Mouse (Mus musculus): ENCODE measurements around the gene Fbxo46. TPM values are rescaled to one million over a fixed set of nuclear protein-coding genes. Genes with fewer than 3 reads are reported as not detected.
A peak's percentile ranks its signal among the peaks of the same experiment; 100 is the strongest.

Fbxo46 gene
- total and polyA plus RNA-seq, 3 experiments = 4.0 to 11.6 (median 6.1) TPM

DNA sequence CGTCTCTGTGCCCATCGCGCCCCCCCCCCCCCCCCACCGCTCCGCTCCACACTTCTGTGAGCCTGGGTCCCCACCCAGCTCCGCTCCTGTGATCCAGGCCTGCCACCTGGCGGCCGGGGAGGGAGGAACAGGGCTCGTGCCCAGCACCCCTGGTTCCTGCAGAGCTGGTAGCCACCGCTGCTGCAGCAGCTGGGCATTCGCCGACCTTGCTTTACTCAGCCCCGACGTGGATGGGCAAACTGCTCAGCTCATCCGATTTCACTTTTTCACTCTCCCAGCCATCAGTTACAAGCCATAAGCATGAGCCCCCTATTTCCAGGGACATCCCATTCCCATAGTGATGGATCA lies 26.5 kb upstream of the Fbxo46 start:
- H3K27me3 ChIP-seq (replicated peaks) = peaks cover 82% of the 10 kb centered on the region
- peak overlapping the region; percentile 76 for H3K4me2 ChIP-seq (ENCODE audit: insufficient read depth, low read depth, poor library complexity, severe bottlenecking)
- peak overlapping the region; percentile 1; the same call in 1 of the 2 replicates for H3K9ac ChIP-seq (ENCODE audit: insufficient read depth, low read depth)
- peaks cover 5 to 28% of the 10 kb centered on the region in 2 experiments; a peak in 3 of 4 replicates for H3K4me1 ChIP-seq (ENCODE audit: control insufficient read depth in 1 of 2, insufficient read depth in 2 of 2)
- DNase-seq (ENCODE audit: extremely low read depth) = peak; percentile 72
- in situ Hi-C loops (cut with MboI; ENCODE audit: low pct_ligation_motif_present, low pct_unique_long_range_greater_than_20kb, low sequenced_read_pairs) (no loop called here), dilution Hi-C loops (cut with MboI; ENCODE audit: extremely low pct_ligation_motif_present, extremely low pct_unique_long_range_greater_than_20kb, low sequenced_read_pairs) (no loop called here)
- H3K79me2 ChIP-seq (replicated peaks; ENCODE audit: control insufficient read depth, extremely low read depth, insufficient read depth, poor library complexity, severe bottlenecking) = no peaks in the 10 kb centered on the region
- TF ChIP-seq BHLHE40 (IDR thresholded peaks at IDR 0.05; ENCODE audit: low read depth, low read length) = peak; percentile 74
- TF ChIP-seq EP300 (IDR thresholded peaks at IDR 0.05; ENCODE audit: low read length) = no peak
- TF ChIP-seq TCF12 (IDR thresholded peaks at IDR 0.05; ENCODE audit: low read depth, low read length) = 0 out of 2 replicates have a peak, but pooled peaks have one; percentile 34
- TF ChIP-seq SMC3 (IDR thresholded peaks at IDR 0.05; ENCODE audit: low read depth, low read length) = peak; percentile 86
- no peak for TF ChIP-seq POLR2A (IDR thresholded peaks at IDR 0.05; ENCODE audit: low read depth, low read length)
- peak; percentile 85 for TF ChIP-seq RAD21 (IDR thresholded peaks at IDR 0.05; ENCODE audit: low read depth, low read length)
- TF ChIP-seq UBTF (IDR thresholded peaks at IDR 0.05; ENCODE audit: low read depth, low read length) = no peak
- no peak for TF ChIP-seq HCFC1 (IDR thresholded peaks at IDR 0.05; ENCODE audit: low read depth, low read length)
- TF ChIP-seq ELF1 (IDR thresholded peaks at IDR 0.05; ENCODE audit: low read depth, low read length) = 0 out of 2 replicates have a peak, but pooled peaks have one; percentile 14
- TF ChIP-seq CHD2 (IDR thresholded peaks at IDR 0.05; ENCODE audit: low read length) = no peak
- TF ChIP-seq MAZ (IDR thresholded peaks at IDR 0.05; ENCODE audit: low read depth, low read length) = peak; percentile 73
- TF ChIP-seq ETS1 (conservative IDR thresholded peaks at IDR 0.05; ENCODE audit: low read depth, low read length) = no peak
- peak; percentile 65; the same call in 1 of the 2 replicates for TF ChIP-seq MXI1 (IDR thresholded peaks at IDR 0.05; ENCODE audit: low read depth, low read length)
- peak; percentile 47 for TF ChIP-seq ZC3H11A (IDR thresholded peaks at IDR 0.05; ENCODE audit: low read depth, low read length)
- TF ChIP-seq MAX (IDR thresholded peaks at IDR 0.05; ENCODE audit: low read length) = peak; percentile 21; the same call in 1 of the 2 replicates
- TF ChIP-seq CTCF (conservative IDR thresholded peaks at IDR 0.05 in 1 of 2, IDR thresholded peaks at IDR 0.05 in 1 of 2; ENCODE audit: low read depth in 2 of 2, low read length in 2 of 2) = peak in 1 of 2 experiments; percentile 96; a peak in 2 of 4 replicates
- TF ChIP-seq IRF4 (IDR thresholded peaks at IDR 0.05; ENCODE audit: low read depth, low read length) = peak; percentile 52; the same call in 1 of the 2 replicates
- H3K4me3 ChIP-seq (replicated peaks in 1 of 3; ENCODE audit: low read depth in 2 of 3, low read length in 2 of 3, poor library complexity in 1 of 3) = peak overlapping the region; percentile 48 to 67 (median 62)
- H3K9me3 ChIP-seq (replicated peaks; ENCODE audit: low read length) = no peaks in the 10 kb centered on the region
- H3K27ac ChIP-seq (ENCODE audit: insufficient read depth, low read depth) = no peak overlapping the region
- no peaks in the 10 kb centered on the region for H3K36me3 ChIP-seq (replicated peaks in 1 of 2; ENCODE audit: control insufficient read depth in 1 of 2, insufficient read depth in 1 of 2, low read length in 1 of 2)

DNA sequence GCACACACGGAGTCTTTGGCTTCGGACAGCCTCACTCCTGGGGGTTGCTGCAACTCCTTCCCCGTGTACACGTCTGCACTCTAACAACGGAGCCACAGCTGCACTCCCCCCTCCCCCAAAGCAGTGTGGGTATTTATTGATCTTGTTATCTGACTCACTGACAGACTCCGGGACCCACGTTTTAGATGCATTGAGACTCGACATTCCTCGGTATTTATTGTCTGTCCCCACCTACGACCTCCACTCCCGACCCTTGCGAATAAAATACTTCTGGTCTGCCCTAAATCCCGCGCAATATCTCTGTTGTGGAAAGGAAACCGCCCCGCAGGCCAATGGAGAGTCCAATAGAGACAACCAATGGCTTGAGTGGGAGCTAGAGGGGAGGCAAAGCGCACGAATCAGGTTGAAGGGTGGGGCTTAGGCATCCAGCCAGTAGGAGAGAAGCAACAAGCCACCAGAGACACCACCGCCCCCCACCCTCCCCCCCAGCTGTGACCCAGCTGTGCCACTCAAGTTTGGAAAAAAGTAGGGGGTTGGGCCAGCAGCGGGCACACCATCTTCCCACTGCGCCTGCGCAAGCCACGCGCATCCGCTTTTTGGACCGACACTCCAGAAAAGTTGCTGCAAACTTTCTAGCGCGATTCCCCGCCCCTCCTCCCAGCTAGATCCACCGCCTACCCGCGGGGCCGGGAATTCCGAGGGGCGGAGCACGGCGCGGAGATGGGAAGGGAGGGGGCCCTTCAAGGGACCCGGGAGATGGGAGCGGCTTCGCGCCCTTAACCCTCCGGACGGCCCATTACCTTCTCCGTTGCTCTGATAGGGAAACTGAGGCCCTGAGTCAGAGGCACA lies 25.9 kb upstream of the Fbxo46 start:
- Histone ChIP-seq H3K79me2 (replicated peaks; ENCODE audit: control insufficient read depth, extremely low read depth, insufficient read depth, poor library complexity, severe bottlenecking) (no peaks in the 10 kb centered on the region), H3K4me2 (ENCODE audit: insufficient read depth, low read depth, poor library complexity, severe bottlenecking) (peak overlapping the region; percentile 76), H3K27me3 (replicated peaks) (peaks cover 80% of the 10 kb centered on the region), H3K4me1 (ENCODE audit: control insufficient read depth in 1 of 2, insufficient read depth in 2 of 2) (peaks cover 5 to 26% of the 10 kb centered on the region in 2 experiments; a peak in 3 of 4 replicates), H3K9me3 (replicated peaks; ENCODE audit: low read length) (no peaks in the 10 kb centered on the region), H3K36me3 (replicated peaks in 1 of 2; ENCODE audit: control insufficient read depth in 1 of 2, insufficient read depth in 1 of 2, low read length in 1 of 2) (no peaks in the 10 kb centered on the region), H3K9ac (ENCODE audit: insufficient read depth, low read depth) (peak overlapping the region; percentile 87), H3K4me3 (replicated peaks in 1 of 3; ENCODE audit: low read depth in 2 of 3, low read length in 2 of 3, poor library complexity in 1 of 3) (peak overlapping the region; percentile 65 to 73 (median 72)), H3K27ac (ENCODE audit: insufficient read depth, low read depth) (peak overlapping the region; percentile 44; the same call in 1 of the 2 replicates)
- in situ Hi-C loops (cut with MboI; ENCODE audit: low pct_ligation_motif_present, low pct_unique_long_range_greater_than_20kb, low sequenced_read_pairs) (no loop called here), dilution Hi-C loops (cut with MboI; ENCODE audit: extremely low pct_ligation_motif_present, extremely low pct_unique_long_range_greater_than_20kb, low sequenced_read_pairs) (no loop called here)
- peak; percentile 97 for DNase-seq (ENCODE audit: extremely low read depth)
- TF ChIP-seq USF1 (IDR thresholded peaks at IDR 0.05; ENCODE audit: low read depth, low read length) = no peak
- TF ChIP-seq BHLHE40 (IDR thresholded peaks at IDR 0.05; ENCODE audit: low read depth, low read length) = no peak
- TF ChIP-seq IRF4 (IDR thresholded peaks at IDR 0.05; ENCODE audit: low read depth, low read length) = no peak; the same call in 1 of the 2 replicates
- TF ChIP-seq SIN3A (IDR thresholded peaks at IDR 0.05; ENCODE audit: low read length) = peak; percentile 93
- peak; percentile 94 for TF ChIP-seq NRF1 (IDR thresholded peaks at IDR 0.05; ENCODE audit: low read depth, low read length)
- no peak for TF ChIP-seq USF2 (conservative IDR thresholded peaks at IDR 0.05; ENCODE audit: low read depth, low read length)
- peak; percentile 16; the same call in 1 of the 2 replicates for TF ChIP-seq MAX (IDR thresholded peaks at IDR 0.05; ENCODE audit: low read length)
- TF ChIP-seq UBTF (IDR thresholded peaks at IDR 0.05; ENCODE audit: low read depth, low read length) = no peak
- 0 out of 2 replicates have a peak, but pooled peaks have one; percentile 18 for TF ChIP-seq MYC (IDR thresholded peaks at IDR 0.05; ENCODE audit: low read depth, low read length)
- TF ChIP-seq CHD1 (IDR thresholded peaks at IDR 0.05; ENCODE audit: low read depth, low read length) = no peak
- TF ChIP-seq SMC3 (IDR thresholded peaks at IDR 0.05; ENCODE audit: low read depth, low read length) = no peak
- TF ChIP-seq EP300 (IDR thresholded peaks at IDR 0.05; ENCODE audit: low read length) = no peak
- no peak for TF ChIP-seq ZC3H11A (IDR thresholded peaks at IDR 0.05; ENCODE audit: low read depth, low read length)
- TF ChIP-seq E2F4 (IDR thresholded peaks at IDR 0.05; ENCODE audit: insufficient replicate concordance, low read depth, low read length) = no peak
- TF ChIP-seq GABPA (IDR thresholded peaks at IDR 0.05; ENCODE audit: insufficient replicate concordance, low read depth, low read length) = no peak
- TF ChIP-seq ZNF384 (IDR thresholded peaks at IDR 0.05; ENCODE audit: low read depth, low read length) = peak; percentile 72
- no peak for TF ChIP-seq JUND (conservative IDR thresholded peaks at IDR 0.05; ENCODE audit: low read depth, low read length)
- peak; percentile 44; the same call in 1 of the 2 replicates for TF ChIP-seq NELFE (IDR thresholded peaks at IDR 0.05; ENCODE audit: low read depth, low read length)
- 0 out of 2 replicates have a peak, but pooled peaks have one; percentile 50 for TF ChIP-seq RCOR1 (conservative IDR thresholded peaks at IDR 0.05; ENCODE audit: low read depth, low read length)
- peak; percentile 84 for TF ChIP-seq CHD2 (IDR thresholded peaks at IDR 0.05; ENCODE audit: low read length)

Measured in CH12.LX (cell line).